Mouse (Mus musculus): ENCODE measurements at regions not wholly inside any gene's neighbourhood (a gene's known extent, or its start where the extent isn't known, plus 50 kb on each side); places are given as distances from the start of the nearest gene placed in this dataset.

GRCm38 (mm10) chr2:48411392-48411791 lies 402.5 kb upstream of the Acvr2a start:
- H3K27ac ChIP-seq: no peak overlapping the region
- ATAC-seq (replicated peaks; ENCODE audit: low FRiP score): no peak
- no peaks in the 10 kb centered on the region for H3K27me3 ChIP-seq
- WGBS: 74% methylated on average over 1 of the region's 1 CpGs
- H3K4me1 ChIP-seq: no peaks in the 10 kb centered on the region
- H3K9ac ChIP-seq: no peak overlapping the region
- H3K9me3 ChIP-seq (replicated peaks): no peaks in the 10 kb centered on the region
- H3K4me3 ChIP-seq (replicated peaks): no peak overlapping the region
- H3K36me3 ChIP-seq: no peaks in the 10 kb centered on the region
- no peak overlapping the region for H3K4me2 ChIP-seq

GRCm38 (mm10) chr2:48412683-48413440 lies 401.0 kb upstream of the Acvr2a start:
- H3K27me3 ChIP-seq: no peaks in the 10 kb centered on the region
- H3K4me1 ChIP-seq: no peaks in the 10 kb centered on the region
- H3K4me2 ChIP-seq: no peak overlapping the region
- H3K27ac ChIP-seq: peak overlapping the region; percentile 75
- H3K4me3 ChIP-seq (replicated peaks): no peak overlapping the region
- 52% methylated on average over 4 of the region's 4 CpGs for WGBS
- H3K9me3 ChIP-seq (replicated peaks): no peaks in the 10 kb centered on the region
- no peaks in the 10 kb centered on the region for H3K36me3 ChIP-seq
- no peak overlapping the region for H3K9ac ChIP-seq
- ATAC-seq (replicated peaks; ENCODE audit: low FRiP score): peak; percentile 96

DNA sequence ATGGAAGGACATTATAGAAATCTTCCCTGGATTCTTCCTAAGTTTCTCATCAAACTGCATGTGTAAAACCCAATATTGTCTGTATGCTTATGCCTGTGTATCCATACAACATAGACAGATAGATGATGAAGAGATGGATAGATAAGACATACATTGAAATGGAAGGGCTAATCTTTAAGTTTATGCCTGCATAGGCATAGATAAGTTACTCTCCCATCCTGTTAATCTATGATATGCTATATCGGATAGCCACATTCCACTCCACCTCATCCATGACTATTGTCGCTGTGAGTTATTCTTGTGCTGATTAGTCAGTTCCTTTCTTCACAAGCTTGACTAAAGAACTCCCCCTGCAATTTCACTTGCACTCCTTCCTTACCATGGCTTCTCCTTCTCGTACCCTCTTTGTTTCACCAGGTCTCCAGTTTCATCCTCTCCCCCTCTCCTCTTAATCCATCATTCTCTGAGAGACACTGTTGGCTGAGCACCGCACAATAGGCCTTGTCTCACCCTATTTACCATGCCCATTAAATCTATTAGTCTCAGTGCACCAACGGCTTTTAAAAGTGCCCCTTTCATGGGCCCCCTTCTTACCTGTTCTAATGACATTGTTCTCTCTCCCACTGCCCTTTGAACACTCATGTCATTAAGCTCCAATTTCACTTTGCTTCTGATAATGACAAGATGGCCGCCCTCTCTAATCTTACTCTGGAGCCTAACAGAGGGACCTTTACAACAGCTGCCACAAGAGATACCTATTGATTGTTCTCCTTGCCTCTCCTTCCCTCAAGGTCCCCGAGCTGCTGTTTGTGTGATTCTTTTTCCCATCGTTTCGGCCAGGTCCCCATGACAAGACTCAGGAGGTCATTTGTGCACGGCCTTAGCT lies 399.1 kb upstream of the Acvr2a start:
- Histone ChIP-seq H3K4me3 (replicated peaks) (no peak overlapping the region), H3K27ac (no peak overlapping the region), H3K4me1 (no peaks in the 10 kb centered on the region), H3K9ac (no peak overlapping the region), H3K27me3 (no peaks in the 10 kb centered on the region), H3K36me3 (no peaks in the 10 kb centered on the region), H3K9me3 (replicated peaks) (no peaks in the 10 kb centered on the region), H3K4me2 (no peak overlapping the region)
- WGBS: 43% methylated on average over 10 of the region's 10 CpGs
- peak; percentile 22; the same call in 1 of the 2 replicates for ATAC-seq (replicated peaks; ENCODE audit: low FRiP score)

DNA sequence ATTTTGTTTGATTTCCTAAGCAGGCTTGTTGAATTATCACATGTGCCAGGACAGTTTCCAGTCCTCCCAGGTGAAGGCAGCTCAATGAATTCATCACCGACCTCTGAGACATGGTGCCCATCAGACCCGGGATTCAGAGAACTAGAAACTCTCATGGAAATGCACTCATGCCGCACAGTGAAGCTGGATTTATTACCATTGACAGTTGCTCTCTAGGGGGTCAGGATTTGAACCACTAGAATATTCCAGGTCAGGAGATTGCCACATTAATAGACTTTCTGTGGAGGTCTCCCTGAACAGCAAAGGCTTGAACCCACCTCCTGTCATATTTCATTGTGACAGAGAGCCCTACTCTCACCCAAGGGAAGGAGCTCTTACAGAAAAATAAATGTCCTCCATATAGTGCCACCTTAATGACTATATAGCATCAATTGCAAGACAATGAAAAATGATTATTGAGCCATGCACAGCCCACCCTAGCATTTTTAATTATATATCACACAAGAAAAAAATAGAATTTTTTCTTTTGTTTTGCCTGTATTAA lies 397.6 kb upstream of the Acvr2a start:
- H3K4me1 ChIP-seq: no peaks in the 10 kb centered on the region
- no peaks in the 10 kb centered on the region for H3K36me3 ChIP-seq
- no peak for ATAC-seq (replicated peaks; ENCODE audit: low FRiP score)
- no peak overlapping the region for H3K4me3 ChIP-seq (replicated peaks)
- WGBS: 37% methylated on average over 3 of the region's 3 CpGs
- H3K27ac ChIP-seq: no peak overlapping the region
- H3K27me3 ChIP-seq: no peaks in the 10 kb centered on the region
- H3K9me3 ChIP-seq (replicated peaks): no peaks in the 10 kb centered on the region
- H3K4me2 ChIP-seq: no peak overlapping the region
- no peak overlapping the region for H3K9ac ChIP-seq

GRCm38 (mm10) chr2:48417000-48417596 lies 396.8 kb upstream of the Acvr2a start:
- H3K9ac ChIP-seq: no peak overlapping the region
- H3K4me1 ChIP-seq: no peaks in the 10 kb centered on the region
- no peaks in the 10 kb centered on the region for H3K27me3 ChIP-seq
- H3K4me2 ChIP-seq: no peak overlapping the region
- no peaks in the 10 kb centered on the region for H3K9me3 ChIP-seq (replicated peaks)
- no peak overlapping the region for H3K4me3 ChIP-seq (replicated peaks)
- no peaks in the 10 kb centered on the region for H3K36me3 ChIP-seq
- H3K27ac ChIP-seq: no peak overlapping the region
- ATAC-seq (replicated peaks; ENCODE audit: low FRiP score): no peak
- WGBS: 75% methylated on average over 4 of the region's 4 CpGs

DNA sequence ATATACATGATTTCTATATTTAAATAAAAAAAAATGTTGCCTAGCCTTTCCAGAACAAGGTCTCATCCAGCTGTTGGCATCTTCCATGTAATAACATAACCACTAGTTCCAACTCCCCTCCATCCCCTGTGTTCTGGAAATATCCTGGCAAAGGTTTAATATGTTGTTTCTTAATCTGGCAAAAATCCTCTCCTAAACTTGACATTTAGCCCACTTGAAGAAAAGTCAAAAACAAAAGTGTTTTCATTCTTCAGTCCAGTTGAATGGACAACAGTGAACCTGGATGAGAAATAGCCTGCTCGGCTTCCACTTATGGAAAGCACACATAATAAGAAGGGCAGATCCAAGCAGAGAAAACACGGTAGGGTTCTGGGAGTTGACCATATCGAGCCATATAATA lies 393.1 kb upstream of the Acvr2a start:
- no peak for ATAC-seq (replicated peaks; ENCODE audit: low FRiP score)
- Histone ChIP-seq H3K27me3 (no peaks in the 10 kb centered on the region), H3K9me3 (replicated peaks) (no peaks in the 10 kb centered on the region), H3K4me1 (peaks cover 19% of the 10 kb centered on the region), H3K4me2 (no peak overlapping the region), H3K36me3 (no peaks in the 10 kb centered on the region), H3K27ac (no peak overlapping the region), H3K9ac (no peak overlapping the region), H3K4me3 (replicated peaks) (no peak overlapping the region)
- 90% methylated on average over 3 of the region's 3 CpGs for WGBS

DNA sequence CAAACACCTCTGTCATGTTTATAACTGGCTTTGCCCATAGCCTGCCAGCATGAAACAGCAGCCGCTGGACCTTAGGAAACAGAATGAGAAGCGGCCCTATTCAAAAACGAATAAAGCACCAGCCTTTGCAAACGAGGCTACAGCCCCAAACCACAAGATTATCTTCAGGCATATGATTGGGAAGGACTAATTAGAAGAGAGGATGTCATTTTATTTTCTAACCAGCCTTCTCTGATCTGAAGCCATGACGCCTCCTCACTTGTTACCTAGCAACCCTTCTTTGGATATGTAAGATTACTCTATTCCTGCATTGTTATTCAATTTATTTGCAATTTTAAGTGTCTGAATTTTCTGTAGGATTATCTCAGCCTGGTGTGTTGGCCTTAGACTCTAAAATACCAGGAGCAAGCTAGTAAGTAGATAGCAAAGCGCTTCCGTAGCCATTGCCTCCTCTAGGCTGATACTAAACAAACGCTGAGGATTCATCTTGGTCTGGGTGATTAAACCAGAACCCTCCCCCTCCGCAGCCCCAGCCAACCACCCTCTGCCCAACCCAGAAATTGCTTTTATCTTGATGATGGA lies 390.0 kb upstream of the Acvr2a start:
- Histone ChIP-seq H3K27me3 (no peaks in the 10 kb centered on the region), H3K27ac (no peak overlapping the region), H3K4me3 (replicated peaks) (no peak overlapping the region), H3K4me2 (peak overlapping the region; percentile 20), H3K4me1 (peaks cover 21% of the 10 kb centered on the region), H3K36me3 (no peaks in the 10 kb centered on the region), H3K9me3 (replicated peaks) (no peaks in the 10 kb centered on the region), H3K9ac (no peak overlapping the region)
- 42% methylated on average over 9 of the region's 9 CpGs for WGBS
- peak; percentile 63 for ATAC-seq (replicated peaks; ENCODE audit: low FRiP score)

- peak; percentile 50 for ATAC-seq (replicated peaks; ENCODE audit: low FRiP score)
- no peaks in the 10 kb centered on the region for H3K9me3 ChIP-seq (replicated peaks)
- peak overlapping the region; percentile 54 for H3K27ac ChIP-seq
- no peak overlapping the region for H3K4me3 ChIP-seq (replicated peaks)
- 26% methylated on average over 9 of the region's 9 CpGs for WGBS
- H3K36me3 ChIP-seq: no peaks in the 10 kb centered on the region
- no peak overlapping the region for H3K9ac ChIP-seq
- H3K4me1 ChIP-seq: peaks cover 21% of the 10 kb centered on the region
- no peaks in the 10 kb centered on the region for H3K27me3 ChIP-seq
- H3K4me2 ChIP-seq: peak overlapping the region; percentile 20
Measured at GRCm38 (mm10) chr2:48424562-48424961, 389.3 kb upstream of the Acvr2a start.

- no peak overlapping the region for H3K9ac ChIP-seq
- H3K27ac ChIP-seq: peak overlapping the region; percentile 54
- peaks cover 21% of the 10 kb centered on the region for H3K4me1 ChIP-seq
- H3K4me3 ChIP-seq (replicated peaks): no peak overlapping the region
- H3K36me3 ChIP-seq: no peaks in the 10 kb centered on the region
- no peaks in the 10 kb centered on the region for H3K27me3 ChIP-seq
- peak; percentile 76 for ATAC-seq (replicated peaks; ENCODE audit: low FRiP score)
- H3K9me3 ChIP-seq (replicated peaks): no peaks in the 10 kb centered on the region
- WGBS: 17% methylated on average over 12 of the region's 12 CpGs
- 0 out of 2 replicates have a peak overlapping the region, but pooled peaks have one; percentile 1 for H3K4me2 ChIP-seq
Measured at GRCm38 (mm10) chr2:48425200-48426090, 388.5 kb upstream of the Acvr2a start.

DNA sequence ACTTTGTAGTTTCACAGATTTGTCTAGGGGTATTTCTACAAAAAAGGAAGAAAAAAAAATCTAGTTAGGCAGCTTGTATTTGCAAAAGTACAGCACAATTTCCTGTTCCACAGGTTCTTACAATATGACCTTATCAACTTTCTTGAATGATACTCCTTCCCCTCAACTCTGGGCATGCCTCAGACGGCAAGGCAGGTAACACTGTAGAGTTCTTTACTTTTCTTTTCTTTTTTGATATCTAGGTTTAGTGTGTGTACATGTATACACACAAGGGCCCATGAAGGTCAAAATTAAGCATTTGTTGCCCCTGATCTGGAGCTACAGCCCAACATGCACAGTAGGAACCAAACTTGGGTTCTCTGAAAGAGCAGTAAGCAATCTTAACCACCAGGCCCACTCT lies 381.4 kb upstream of the Acvr2a start:
- no peak for ATAC-seq (replicated peaks; ENCODE audit: low FRiP score)

More for the DNA sequence above, 381.4 kb upstream of the Acvr2a start:
- H3K4me2 ChIP-seq: no peak overlapping the region
- no peak overlapping the region for H3K27ac ChIP-seq
- no peak overlapping the region for H3K9ac ChIP-seq
- H3K27me3 ChIP-seq: no peaks in the 10 kb centered on the region
- no peaks in the 10 kb centered on the region for H3K36me3 ChIP-seq
- H3K4me3 ChIP-seq (replicated peaks): no peak overlapping the region
- H3K9me3 ChIP-seq (replicated peaks): no peaks in the 10 kb centered on the region
- no peaks in the 10 kb centered on the region for H3K4me1 ChIP-seq
- WGBS: 81% methylated on average over 1 of the region's 1 CpGs

All from kidney, embryonic 15.5 days (tissue).